Mouse (Mus musculus) T-helper 17 cell (primary cell): ENCODE measurements at regions not wholly inside any gene's neighbourhood (a gene's known extent, or its start where the extent isn't known, plus 50 kb on each side); places are given as distances from the start of the nearest gene placed in this dataset.

Source experiments
- in situ Hi-C, 2 experiments: fragments of 300-600 bp; cut with MboI, MseI; formaldehyde crosslinking; loops; 1 replicate in 1 of 2; 2 replicates in 1 of 2; pipeline ENCODE4 v1.15.1; 2025; ENCODE audit warnings: high pct_unique_total_duplicates in 2 of 2

GRCm38 (mm10) chr2:106318695-106319266 is 315.4 kb upstream of the Dnajc24 start:
- in situ Hi-C loops = no loop called here

GRCm38 (mm10) chr2:106346781-106347180 is 343.4 kb upstream of the Dnajc24 start:
- in situ Hi-C loops = no loop called here

GRCm38 (mm10) chr2:106347249-106347648 is 343.9 kb upstream of the Dnajc24 start:
- in situ Hi-C loops = no loop called here

GRCm38 (mm10) chr2:106355565-106355964 is 337.5 kb upstream of the Mpped2 start:
- in situ Hi-C loops = no loop called here

- in situ Hi-C loops = no loop called here
Observed at GRCm38 (mm10) chr2:106355984-106356547, 337.0 kb upstream of the Mpped2 start.

GRCm38 (mm10) chr2:106368641-106369040 is 324.4 kb upstream of the Mpped2 start:
- in situ Hi-C loops = no loop called here

- in situ Hi-C loops = no loop called here
Observed at GRCm38 (mm10) chr2:106383415-106384285, 309.4 kb upstream of the Mpped2 start.

GRCm38 (mm10) chr2:106384286-106384595 is 308.8 kb upstream of the Mpped2 start:
- in situ Hi-C loops = no loop called here

- in situ Hi-C loops = no loop called here
Observed at GRCm38 (mm10) chr2:106384842-106385241, 308.2 kb upstream of the Mpped2 start.

GRCm38 (mm10) chr2:106412158-106412557 is 280.9 kb upstream of the Mpped2 start:
- in situ Hi-C loops = no loop called here

GRCm38 (mm10) chr2:106415474-106416019 is 277.5 kb upstream of the Mpped2 start:
- in situ Hi-C loops = no loop called here

- in situ Hi-C loops = no loop called here
Observed at GRCm38 (mm10) chr2:106418181-106418580, 274.9 kb upstream of the Mpped2 start.

GRCm38 (mm10) chr2:106424974-106425373 is 268.1 kb upstream of the Mpped2 start:
- in situ Hi-C loops = no loop called here

GRCm38 (mm10) chr2:106425451-106425881 is 267.6 kb upstream of the Mpped2 start:
- in situ Hi-C loops = no loop called here

- in situ Hi-C loops = no loop called here
Observed at GRCm38 (mm10) chr2:106426010-106426409, 267.1 kb upstream of the Mpped2 start.

- in situ Hi-C loops = no loop called here
Observed at GRCm38 (mm10) chr2:106427237-106427636, 265.8 kb upstream of the Mpped2 start.

GRCm38 (mm10) chr2:106428909-106429308 is 264.2 kb upstream of the Mpped2 start:
- in situ Hi-C loops = no loop called here

- in situ Hi-C loops = no loop called here
Observed at GRCm38 (mm10) chr2:106431141-106431540, 261.9 kb upstream of the Mpped2 start.

- in situ Hi-C loops = no loop called here
Observed at GRCm38 (mm10) chr2:106431637-106432199, 261.4 kb upstream of the Mpped2 start.

- in situ Hi-C loops = loop anchor here in 1 of 2 experiments (5.0 kb wide), 1 partner anchor 521 kb away; no protein-coding TSS in a partner anchor
Observed at GRCm38 (mm10) chr2:106436136-106436535, 256.9 kb upstream of the Mpped2 start.

- in situ Hi-C loops = no loop called here
Observed at GRCm38 (mm10) chr2:106454310-106454974, 238.6 kb upstream of the Mpped2 start.

- in situ Hi-C loops = no loop called here
Observed at GRCm38 (mm10) chr2:106455039-106455438, 238.0 kb upstream of the Mpped2 start.
